Mouse (Mus musculus) CD4-positive, CD25-positive, alpha-beta regulatory T cell, adult 4 months (primary cell): ENCODE measurements around the gene Crybb3. TPM values are rescaled to one million over a fixed set of nuclear protein-coding genes. Genes with fewer than 3 reads are reported as not detected.
A peak's percentile ranks its signal among the peaks of the same experiment; 100 is the strongest.
"Not testable (repeated sequence)": the region's sequence is repeated elsewhere in the genome, so short reads cannot be mapped to it uniquely, and the experiment has no call there.

Experiments used
- ATAC-seq: one replicate; pipeline ENCODE4 v1.8.0; 2017
- polyA plus RNA-seq, 2 experiments: library from polyadenylated mRNA; unstranded; fragments of 100-300 nt; shearing (Covaris generic); gene quantifications; one replicate each; pipeline ENCODE4 v1.2.1; 2017

Crybb3 gene
- not detected for polyA plus RNA-seq

- ATAC-seq, result no peak
Measured at GRCm38 (mm10) chr5:113081439-113081838, at the start of gene Crybb3. Gene Crybb3 (minus strand): TSS chr5:113081584.

DNA sequence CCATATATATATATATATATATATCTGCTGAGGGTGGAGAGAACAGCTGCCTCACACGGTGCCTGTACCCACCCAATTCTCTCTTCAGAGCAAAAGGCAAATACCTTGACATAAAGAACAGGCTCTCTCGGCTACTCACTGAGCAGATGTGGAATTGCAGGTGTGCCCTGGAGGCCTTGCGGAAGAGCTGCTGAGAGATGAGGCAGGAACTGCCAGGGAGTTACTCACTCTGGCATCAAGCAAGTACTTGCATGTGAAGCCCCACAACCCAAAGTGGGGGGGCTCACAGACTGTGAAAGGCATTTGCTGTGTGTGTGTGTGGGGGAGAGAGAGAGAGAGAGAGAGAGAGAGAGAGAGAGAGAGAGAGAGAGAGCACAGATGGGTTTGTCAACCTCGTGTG lies 47.0 kb upstream of the Crybb3 start:
- no peak for ATAC-seq

DNA sequence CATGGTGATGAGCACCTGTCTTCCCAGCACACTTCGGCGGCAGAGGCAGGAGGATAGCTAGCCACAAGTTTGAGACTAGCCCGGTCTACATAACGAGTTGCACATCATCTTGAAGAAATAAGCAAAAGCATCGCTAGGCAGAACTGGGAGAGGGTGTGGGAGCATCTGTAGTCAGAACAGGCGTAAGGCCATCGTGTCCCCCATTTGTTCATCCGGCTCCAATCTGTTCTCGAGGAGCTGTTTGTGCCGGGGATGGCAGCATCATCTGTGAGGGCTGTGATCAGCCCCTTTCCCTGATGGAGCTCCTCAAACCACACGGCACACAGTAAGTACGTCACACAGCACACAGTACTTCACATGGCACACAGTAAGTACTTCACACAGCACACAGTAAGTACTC lies 45.1 kb upstream of the Crybb3 start:
- no peak for ATAC-seq

DNA sequence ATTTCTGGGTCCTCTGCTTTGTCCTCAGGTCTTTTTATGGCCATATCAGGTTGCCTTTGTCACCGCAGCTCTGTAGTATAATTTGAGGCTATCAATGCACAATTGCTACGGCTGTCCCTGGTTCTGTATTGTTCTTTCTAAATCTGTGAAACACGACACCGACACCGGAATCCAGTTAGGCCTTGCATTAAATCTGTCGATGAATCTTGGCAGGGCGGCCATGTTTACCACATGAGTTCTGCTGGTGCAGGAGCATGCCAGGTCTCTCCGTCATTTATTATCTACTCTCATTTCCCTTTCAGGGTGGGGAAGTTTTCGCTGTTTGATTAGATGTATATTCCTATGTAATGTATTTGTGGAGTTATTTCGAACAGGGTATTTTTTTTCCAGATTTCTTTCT lies 42.3 kb upstream of the Crybb3 start:
- no peak for ATAC-seq

DNA sequence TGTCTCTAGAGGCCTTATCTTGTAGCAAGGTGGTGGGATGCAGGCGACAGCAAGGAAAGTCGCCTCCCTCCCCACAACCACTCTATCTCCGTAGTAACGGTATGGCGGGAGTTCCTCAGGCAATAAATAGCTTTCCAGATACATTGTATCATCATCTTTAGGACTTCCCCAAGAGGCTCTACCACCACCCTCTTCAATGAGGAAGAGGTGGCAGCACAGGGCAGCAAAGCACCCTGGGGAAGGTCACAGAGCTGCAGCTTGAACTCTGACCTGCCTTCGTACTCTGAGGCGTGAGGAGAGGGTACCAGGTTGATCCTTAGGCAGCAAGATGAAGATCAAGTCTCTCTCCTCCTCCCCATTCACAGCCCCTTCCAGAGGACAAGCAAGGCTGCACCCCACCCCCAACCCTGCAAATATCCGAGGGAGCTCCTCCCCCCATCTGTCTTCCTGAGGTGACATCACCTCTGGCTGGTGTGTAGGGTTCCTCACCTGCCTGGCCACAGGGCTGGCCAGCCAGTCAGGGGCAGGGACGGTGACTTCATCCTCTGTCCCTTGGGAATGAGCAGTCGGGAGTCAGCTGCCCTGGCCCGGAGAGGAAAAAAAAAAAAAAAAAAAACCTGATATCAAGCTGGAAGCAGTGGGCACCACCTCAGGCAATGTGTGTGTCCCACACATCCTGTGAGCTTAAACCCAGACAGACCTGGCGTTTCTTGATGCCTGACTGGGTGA lies 41.1 kb upstream of the Crybb3 start:
- ATAC-seq, result no peak

GRCm38 (mm10) chr5:113121591-113121875 lies 40.1 kb upstream of the Crybb3 start:
- ATAC-seq, result no peak

GRCm38 (mm10) chr5:113120741-113121590 lies 39.6 kb upstream of the Crybb3 start:
- ATAC-seq, result no peak

GRCm38 (mm10) chr5:113119861-113120465 lies 38.6 kb upstream of the Crybb3 start:
- no peak for ATAC-seq

GRCm38 (mm10) chr5:113119291-113119690 lies 37.9 kb upstream of the Crybb3 start:
- ATAC-seq, result no peak

DNA sequence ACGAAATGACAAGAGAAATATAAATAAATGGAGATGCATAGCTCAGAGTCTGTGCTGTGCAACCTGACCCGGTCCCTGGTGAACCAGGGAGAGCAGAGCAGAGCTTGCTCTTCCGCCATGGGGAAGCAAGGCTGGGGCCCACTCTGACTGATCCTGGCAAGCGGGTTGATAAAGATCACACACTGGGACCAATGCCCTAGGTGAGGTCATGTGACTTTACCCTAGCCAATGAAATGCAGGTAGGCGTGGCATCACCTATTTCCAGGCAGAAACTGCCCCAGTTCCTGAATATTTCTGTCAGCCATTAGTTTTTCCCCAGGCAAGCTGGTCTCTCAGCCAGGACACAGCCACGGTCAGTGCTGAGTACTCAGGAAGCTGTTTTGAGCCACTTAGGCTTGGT lies 37.3 kb upstream of the Crybb3 start:
- ATAC-seq, result no peak

DNA sequence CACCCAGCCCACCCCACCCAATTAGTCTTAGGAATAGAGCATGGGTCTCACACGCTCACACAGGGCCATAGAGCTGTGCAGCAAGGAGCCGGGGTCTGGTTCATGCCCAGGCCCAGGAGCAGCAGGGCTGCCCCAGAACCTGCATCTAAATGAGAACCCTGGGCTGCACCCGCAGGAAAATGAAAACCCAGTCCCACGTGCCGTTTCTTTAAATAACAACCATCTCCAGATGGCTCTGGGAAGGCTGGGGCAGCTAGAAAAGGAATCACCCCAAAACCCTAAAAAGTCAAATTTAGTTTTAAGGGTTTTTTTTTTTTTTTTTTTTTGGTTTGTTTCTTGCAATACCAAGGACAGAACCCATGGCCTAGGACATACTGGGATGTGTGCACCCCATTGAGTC lies 36.0 kb upstream of the Crybb3 start:
- no peak for ATAC-seq

GRCm38 (mm10) chr5:113115896-113116295 lies 34.5 kb upstream of the Crybb3 start:
- no peak for ATAC-seq

DNA sequence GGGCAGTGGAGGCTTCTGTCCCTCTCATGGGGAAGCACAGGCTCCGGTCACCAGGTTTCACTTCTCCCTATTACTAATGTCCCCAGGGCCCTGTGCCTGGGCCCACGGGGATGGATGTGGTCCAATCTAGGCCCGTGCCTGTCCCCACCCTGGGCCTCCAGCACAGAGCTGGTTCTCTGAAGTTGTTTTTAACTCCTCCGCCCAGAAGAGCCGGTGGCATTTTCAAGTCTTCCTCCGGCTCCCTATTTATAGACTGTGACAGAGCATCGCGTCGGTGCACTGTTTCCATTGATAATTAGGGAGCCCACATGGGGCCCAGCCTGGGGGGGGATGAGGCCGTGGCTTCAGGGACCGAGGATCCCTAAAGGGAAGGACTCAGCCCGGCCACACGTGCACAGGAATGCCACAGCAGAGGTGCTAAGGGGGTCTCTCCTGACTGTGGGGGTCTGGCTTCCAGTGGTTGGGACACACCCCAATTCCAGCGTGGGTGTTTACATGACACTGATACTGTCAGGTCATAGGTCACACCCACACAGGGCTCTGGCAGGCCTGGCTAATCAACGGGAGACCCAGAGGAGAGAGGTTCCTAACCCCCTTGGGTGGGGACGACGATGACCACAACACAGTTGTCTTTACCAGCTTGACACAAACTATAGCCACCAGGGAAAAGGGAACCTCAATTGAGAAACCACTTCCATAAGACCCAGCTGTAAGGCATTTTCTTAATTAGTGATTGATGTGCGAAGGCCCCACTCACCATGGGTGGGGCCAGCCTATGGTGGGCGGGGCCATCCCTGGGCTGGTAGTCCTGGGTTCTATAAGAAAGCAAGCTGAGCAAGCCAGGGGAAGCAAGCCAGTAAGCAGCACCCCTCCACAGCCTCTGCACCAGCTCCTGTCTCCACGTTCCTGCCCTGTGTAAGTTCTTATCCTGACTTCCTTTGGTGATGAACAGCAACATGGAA lies 33.2 kb upstream of the Crybb3 start:
- ATAC-seq, result peak; percentile 57

- no peak for ATAC-seq
Measured at GRCm38 (mm10) chr5:113113120-113113519, 31.7 kb upstream of the Crybb3 start.

- no peak for ATAC-seq
Measured at GRCm38 (mm10) chr5:113111336-113111735, 30.0 kb upstream of the Crybb3 start.

DNA sequence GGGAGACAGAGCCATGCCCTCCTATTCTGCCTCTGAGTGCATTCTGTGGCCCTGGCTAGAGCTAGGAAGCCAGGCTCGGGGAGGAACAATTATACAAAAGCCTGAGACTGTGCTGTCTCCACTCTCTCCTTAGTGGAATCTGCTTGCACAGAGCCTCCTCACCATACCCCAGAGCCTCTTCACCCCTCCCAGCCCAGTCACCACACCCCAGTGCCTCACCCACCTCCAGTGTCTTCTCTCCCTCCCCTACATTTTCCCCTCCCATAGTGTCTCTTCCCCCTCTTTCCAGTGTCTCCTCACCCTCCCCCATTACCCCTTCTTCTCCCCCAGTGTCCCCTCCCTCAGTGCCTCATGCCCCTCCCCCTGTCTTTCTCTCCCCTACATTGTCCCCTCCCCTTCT lies 29.5 kb upstream of the Crybb3 start:
- no peak for ATAC-seq

DNA sequence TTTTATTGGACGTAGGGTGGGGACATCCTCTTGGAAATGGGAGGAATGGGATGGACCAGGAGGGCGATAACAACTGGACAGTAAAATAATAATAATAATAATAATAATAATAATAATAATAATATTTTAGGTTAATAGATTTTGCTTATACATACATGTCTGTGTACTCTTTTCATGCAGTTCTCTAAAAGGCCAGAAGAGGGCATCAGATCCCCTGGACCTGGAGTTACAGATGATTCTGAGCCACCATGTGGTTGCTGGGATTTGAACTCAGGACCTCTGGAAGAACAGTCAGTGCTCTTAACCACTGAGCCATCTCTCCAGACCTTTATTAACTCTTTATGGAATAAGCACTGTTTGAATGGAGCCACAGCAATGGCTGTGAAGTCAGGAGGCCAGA lies 28.3 kb upstream of the Crybb3 start:
- not testable (repeated sequence) for ATAC-seq

DNA sequence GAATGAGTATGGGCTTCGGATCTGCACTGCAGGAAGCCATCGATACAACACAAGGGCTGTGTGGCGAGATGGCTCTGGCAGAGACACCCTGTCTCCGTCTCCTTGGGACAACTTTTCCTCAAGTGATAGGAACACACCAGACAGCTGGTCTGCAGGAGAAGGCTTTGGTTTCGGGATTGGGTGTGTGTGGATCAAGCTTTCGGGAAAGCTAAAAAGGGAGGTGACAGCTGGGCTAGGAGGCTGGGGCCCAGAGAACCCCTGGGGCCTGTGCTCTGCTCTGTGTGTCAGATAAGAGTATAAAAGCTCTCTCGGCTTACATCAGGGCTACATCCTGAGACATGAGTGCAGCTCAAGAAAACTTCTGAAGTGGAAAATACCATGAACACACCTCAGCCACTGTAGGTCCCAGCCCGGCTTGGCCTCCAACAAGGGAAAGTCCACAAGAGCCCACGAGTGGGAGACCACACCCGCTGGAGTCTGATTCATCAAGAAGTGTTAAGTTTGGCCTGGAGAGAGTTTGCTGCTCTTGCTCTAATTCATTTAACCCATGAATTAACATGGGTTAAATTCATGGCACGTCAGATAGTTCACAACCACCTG lies 26.9 kb upstream of the Crybb3 start:
- ATAC-seq, result no peak

DNA sequence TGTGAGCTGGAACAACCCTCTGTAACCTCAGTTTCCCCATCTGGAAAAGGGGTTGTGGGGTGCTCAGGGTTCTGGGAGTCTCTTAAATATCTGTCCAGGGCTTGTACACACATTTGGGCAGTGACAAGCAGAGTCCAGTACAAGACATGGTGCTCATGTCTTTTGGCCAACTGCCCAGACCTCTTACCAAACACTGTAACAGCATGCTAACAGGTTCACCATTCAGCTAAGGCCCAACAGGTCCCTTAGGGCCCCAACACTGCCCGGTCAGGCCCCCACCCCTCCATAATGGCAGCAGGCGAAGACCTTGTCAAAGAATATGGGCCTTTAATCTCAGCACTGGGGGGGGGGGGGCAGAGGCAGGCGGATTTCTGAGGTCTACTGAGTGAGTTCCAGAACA lies 26.3 kb upstream of the Crybb3 start:
- ATAC-seq, result no peak

DNA sequence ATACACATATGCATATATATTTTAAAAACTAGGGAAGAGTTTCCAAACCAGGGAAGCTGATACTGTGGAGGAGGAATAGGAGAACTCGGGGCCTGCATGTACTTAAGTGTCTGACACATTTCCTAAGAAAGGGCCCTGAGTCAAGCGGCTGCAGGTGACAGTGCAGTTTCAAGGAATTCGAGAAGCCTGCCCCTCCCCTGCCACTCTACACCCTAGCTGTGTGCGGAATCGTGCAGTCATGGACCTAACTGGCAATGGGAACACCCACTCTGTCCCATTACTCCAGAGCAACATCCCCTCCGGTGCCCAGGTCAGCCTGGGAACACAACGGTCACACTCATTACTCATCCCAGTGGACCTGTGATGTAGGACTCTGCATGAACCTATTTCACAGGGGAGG lies 25.2 kb upstream of the Crybb3 start:
- ATAC-seq, result no peak

- no peak for ATAC-seq
Measured at GRCm38 (mm10) chr5:113105481-113105880, 24.1 kb upstream of the Crybb3 start.

GRCm38 (mm10) chr5:113105035-113105434 lies 23.7 kb upstream of the Crybb3 start:
- no peak for ATAC-seq
